Mouse (Mus musculus) cerebellum, postnatal 10 days (tissue): ENCODE measurements around the gene B3gnt3.
"Not testable (repeated sequence)": the region's sequence is repeated elsewhere in the genome, so short reads cannot be mapped to it uniquely, and the experiment has no call there.

ENCODE experiments used
- DNase-seq, 2 experiments: peaks; one replicate each; pipeline ENCODE4 v3.0.0; 2021; ENCODE audit warnings: mixed read lengths in 2 of 2

The B3gnt3 gene

DNA sequence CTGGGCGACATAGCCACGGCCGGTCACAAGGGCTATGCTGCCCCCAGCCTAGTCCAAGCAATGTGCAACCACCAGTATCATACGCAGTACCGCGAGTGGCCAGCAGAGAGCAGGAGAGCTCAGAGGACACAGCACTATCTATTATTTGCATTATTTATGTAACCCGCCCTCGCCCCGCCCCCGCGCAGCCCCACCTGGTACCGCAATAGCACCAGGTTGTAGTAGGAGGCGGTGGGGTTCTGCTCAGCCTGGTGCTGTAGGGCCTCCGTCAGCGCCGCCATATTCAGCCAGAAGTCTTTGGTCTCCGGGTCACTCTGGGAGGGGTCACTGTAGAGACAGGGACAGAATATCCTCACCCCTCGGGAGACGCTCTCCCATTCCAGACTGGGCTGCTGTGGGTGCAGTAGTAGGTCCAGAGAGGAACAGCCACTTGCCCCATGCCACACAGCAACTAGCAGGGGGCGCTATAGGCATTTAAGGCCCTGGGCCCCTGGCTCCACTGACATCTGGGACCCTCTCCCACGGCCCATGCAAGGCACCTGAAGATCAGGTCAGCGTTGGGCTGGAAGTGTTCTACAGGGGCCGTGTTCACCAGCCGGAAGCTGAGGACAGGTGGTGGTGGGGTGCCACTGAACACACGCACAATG is 8.3 kb upstream of the B3gnt3 start:
- peak; percentile 96 to 98 for DNase-seq

DNA sequence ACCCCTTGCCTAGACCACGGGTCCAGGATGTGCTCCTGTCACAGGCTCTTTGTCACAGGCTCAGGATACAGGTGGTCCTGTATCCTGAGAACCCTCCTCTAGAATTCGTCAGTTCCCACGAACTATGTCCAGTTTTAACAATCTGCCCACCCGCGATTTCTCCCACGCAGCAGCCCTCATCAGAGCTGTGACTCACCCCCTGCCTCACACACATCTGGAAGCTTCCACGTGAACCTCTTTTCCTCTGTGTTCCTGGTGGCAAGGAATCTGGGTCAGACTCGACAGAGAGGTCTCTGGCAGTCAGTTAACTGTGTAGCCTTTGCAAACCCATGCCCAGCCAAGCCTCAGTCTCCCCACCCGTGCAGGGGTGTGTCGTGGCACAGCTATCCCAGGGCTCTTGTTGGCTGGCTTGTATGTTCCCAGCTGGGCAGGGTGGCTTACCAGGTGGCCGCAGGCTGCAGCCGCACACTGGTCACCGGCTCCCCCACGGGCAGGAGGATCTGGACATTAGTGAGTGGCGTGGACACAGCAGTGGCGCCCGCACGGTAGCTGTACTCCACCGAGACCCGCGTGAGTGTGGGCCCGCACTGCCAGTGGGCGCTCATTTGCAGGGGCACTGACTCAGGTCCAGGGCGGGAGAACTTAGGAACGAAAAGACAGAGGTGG is 7.7 kb upstream of the B3gnt3 start:
- DNase-seq = peak in 1 of 2 experiments; percentile 41

DNA sequence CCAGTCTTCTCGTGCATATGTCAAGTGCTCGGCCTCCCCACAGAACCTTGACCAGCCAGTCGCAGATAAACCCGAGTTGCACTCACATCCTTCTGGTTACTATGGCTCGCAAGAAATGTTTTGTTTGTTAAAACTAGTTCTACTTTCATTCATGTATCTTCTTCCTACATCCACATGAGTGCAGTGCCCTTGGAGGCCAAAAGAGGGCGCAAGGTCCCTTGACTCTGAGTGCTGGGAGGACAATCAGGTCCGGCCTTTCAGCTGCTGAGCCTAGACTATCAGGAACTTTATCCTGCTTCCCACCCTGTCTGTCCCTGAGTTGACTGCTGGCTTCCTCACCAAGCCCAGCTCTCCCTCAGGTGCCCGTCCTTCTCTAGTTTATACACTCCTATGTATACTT is 6.3 kb upstream of the B3gnt3 start:
- DNase-seq = peak; percentile 65 to 75

- DNase-seq = not testable (repeated sequence)
These were observed 1.8 kb upstream of the B3gnt3 start for GRCm38 (mm10) chr8:71703400-71703799.

DNA sequence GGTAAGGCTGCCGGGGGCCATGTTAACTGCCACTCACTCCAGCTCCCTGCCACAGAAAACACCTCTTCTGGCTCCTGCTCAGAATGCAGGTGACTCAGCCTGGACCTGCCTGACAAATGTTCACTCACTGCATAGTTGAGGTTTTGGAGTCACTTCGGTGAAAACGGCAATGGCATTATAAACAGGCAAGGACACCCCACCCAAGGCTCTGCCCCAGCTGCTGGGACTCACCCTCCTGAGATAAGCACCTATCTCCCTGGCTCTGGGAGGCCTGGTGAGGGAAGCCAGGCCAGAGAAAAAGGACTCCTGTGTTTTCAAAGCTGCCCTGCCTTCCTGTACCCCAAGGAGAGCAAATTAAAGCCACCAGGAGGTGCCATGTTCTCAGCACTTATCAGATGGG is 1.3 kb upstream of the B3gnt3 start:
- DNase-seq = no peak

DNA sequence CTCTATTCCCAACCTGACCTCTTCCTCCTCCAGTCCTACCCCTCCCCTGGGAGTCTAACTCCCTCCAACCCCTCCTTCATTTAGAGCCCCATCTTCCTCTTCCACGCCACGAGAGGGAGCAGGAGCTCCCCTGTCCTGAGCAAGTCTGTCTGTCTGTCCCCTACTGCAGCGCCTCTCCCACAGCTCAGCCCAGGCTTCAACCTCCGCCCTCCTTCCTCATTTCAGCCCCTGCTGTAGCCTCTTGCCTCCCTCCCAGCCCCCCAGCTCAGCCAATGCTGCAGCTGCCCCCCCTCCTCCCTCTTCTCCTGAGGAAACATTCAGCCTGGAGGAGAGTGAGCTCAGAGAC is 471 bp upstream of the B3gnt3 start:
- peak in 1 of 2 experiments; percentile 2 for DNase-seq

GRCm38 (mm10) chr8:71700493-71701269 is 908 bp downstream of the B3gnt3 start:
- peak in 1 of 2 experiments; percentile 28 for DNase-seq

DNA sequence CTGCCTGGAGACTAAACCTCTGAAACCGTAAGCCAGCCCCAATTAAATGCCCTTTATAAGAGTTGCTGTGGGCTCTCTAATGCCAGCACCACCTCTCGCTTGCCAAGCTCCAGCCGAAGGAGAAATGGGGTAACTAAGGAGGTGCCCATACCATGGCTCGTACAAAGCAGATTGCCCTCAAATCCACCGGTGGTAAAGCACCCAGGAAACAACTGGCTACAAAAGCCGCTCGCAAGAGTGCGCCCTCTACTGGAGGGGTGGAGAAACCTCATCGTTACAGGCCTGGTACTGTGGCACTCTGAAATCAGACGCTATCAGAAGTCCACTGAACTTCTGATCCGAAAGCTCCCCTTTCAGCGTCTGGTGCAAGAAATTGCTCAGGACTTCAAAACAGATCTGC is 6.1 kb downstream of the B3gnt3 start:
- DNase-seq = not testable (repeated sequence)

GRCm38 (mm10) chr8:71693166-71694041 is 8.2 kb downstream of the B3gnt3 start:
- DNase-seq = peak; percentile 33

- peak in 1 of 2 experiments; percentile 6 for DNase-seq
These were observed 9.1 kb downstream of the B3gnt3 start for GRCm38 (mm10) chr8:71692509-71692908.

- DNase-seq = peak; percentile 11 to 25
These were observed 12.6 kb downstream of the B3gnt3 start, which contains the start of gene Insl3 for GRCm38 (mm10) chr8:71689028-71689427. TSS of gene Insl3 (plus strand) at chr8:71689214.

GRCm38 (mm10) chr8:71687616-71688015 is 14.0 kb downstream of the B3gnt3 start:
- DNase-seq = no peak

GRCm38 (mm10) chr8:71686143-71686734 is 15.3 kb downstream of the B3gnt3 start:
- peak; percentile 34 to 38 for DNase-seq

GRCm38 (mm10) chr8:71685573-71685972 is 16.0 kb downstream of the B3gnt3 start:
- peak; percentile 33 for DNase-seq

DNA sequence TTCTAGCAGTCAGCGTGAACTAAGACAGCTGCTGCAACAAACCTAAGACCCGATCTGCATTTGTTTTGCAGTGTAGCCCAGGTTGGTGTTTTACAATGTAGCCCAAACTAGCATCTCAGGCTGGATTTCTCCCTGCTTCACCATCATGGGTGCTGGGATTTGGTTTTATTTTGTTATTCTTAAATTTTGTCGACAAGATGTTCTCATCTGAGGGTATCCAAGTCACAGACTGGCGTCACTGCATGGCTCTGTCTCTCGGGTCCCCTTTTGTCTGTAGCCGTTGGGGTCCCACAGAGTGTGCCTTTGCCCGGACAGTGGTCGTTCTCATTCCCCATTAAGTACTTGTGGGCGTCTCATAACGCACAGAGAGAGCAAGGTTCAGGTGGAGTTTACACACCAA is 16.9 kb downstream of the B3gnt3 start:
- DNase-seq = no peak

- peak; percentile 43 to 45 for DNase-seq
These were observed 18.8 kb downstream of the B3gnt3 start for GRCm38 (mm10) chr8:71682832-71683231.

DNA sequence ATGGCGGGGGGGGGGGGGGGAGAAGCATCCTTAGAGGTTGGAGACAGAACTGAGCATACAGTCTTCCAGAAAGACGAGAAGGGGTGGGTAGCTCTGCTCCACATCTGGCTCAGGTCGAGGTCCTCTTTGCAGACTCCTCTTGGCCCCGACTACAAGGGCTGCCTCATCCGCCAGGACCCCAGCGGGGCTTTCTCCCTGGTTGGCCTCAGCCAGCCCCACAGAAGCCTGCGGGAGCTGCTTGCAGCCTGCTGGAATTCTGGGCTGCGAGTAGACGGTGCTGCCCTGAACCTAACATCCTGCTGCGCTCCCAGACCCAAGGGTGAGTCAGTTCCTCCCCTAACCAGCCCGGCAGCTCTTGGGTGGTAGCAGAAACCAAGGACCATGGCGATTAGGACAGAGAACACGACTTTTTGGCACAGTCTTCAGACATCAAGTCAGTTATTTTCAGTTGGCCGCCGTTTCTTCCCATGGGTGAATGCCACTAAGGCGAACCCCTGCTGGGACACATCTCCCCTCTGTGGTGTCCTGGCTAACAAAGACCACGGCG is 20.1 kb downstream of the B3gnt3 start:
- DNase-seq = peak; percentile 38 to 43

GRCm38 (mm10) chr8:71680471-71680870 is 21.1 kb downstream of the B3gnt3 start:
- DNase-seq = peak; percentile 25 to 40

GRCm38 (mm10) chr8:71679550-71680168 is 21.9 kb downstream of the B3gnt3 start:
- DNase-seq = peak; percentile 81 to 83

- peak; percentile 51 to 54 for DNase-seq
These were observed 22.5 kb downstream of the B3gnt3 start for GRCm38 (mm10) chr8:71679116-71679515.

DNA sequence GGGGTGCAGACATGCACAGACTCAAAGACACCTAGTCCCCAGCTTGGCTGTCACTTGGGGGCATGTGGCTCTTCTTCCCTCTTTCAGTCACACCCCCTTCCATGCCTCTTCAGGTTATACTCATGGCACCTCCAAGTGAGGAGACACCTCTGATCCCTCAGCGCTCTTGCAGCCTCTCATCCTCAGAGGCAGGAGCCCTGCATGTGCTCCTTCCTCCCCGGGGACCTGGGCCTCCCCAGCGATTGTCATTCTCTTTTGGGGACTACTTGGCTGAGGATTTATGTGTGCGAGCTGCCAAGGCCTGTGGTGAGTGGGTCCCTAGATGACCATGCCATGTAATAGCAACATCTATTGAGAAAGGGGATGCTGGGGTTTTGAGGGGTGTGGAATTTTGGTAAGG is 23.4 kb downstream of the B3gnt3 start:
- no peak for DNase-seq
